Mouse (Mus musculus): ENCODE measurements at regions not wholly inside any gene's neighbourhood (a gene's known extent, or its start where the extent isn't known, plus 50 kb on each side); places are given as distances from the start of the nearest gene placed in this dataset.

- DNase-seq (ENCODE audit: low spot score) (no peak), ATAC-seq (ENCODE audit: low FRiP score) (no peak)
- WGBS = 72% methylated on average over 4 of the region's 4 CpGs
- Histone ChIP-seq H3K9me3 (ENCODE audit: control insufficient read depth, low read length) (no peaks in the 10 kb centered on the region), H3K27me3 (ENCODE audit: control insufficient read depth, insufficient read depth, low read length) (no peaks in the 10 kb centered on the region), H3K36me3 (ENCODE audit: control insufficient read depth, insufficient read depth, low read length) (no peaks in the 10 kb centered on the region), H3K4me1 (replicated peaks; ENCODE audit: control insufficient read depth, insufficient read depth, low read length) (no peaks in the 10 kb centered on the region), H3K4me2 (replicated peaks; ENCODE audit: low read depth, low read length) (no peak overlapping the region), H3K27ac (ENCODE audit: low read depth, low read length) (no peak overlapping the region), H3K9ac (ENCODE audit: low read depth, low read length) (no peak overlapping the region), H3K4me3 (ENCODE audit: low read depth, low read length) (no peak overlapping the region)
These were observed 211.4 kb upstream of the 4930412O13Rik start for GRCm38 (mm10) chr2:9669621-9670020.

- H3K36me3 ChIP-seq (ENCODE audit: control insufficient read depth, insufficient read depth, low read length) = no peaks in the 10 kb centered on the region
- DNase-seq (ENCODE audit: low spot score) (no peak), ATAC-seq (ENCODE audit: low FRiP score) (no peak)
- no peak overlapping the region for H3K4me2 ChIP-seq (replicated peaks; ENCODE audit: low read depth, low read length)
- no peaks in the 10 kb centered on the region for H3K4me1 ChIP-seq (replicated peaks; ENCODE audit: control insufficient read depth, insufficient read depth, low read length)
- H3K4me3 ChIP-seq (ENCODE audit: low read depth, low read length) = no peak overlapping the region
- H3K27me3 ChIP-seq (ENCODE audit: control insufficient read depth, insufficient read depth, low read length) = no peaks in the 10 kb centered on the region
- WGBS = 72% methylated on average over 7 of the region's 7 CpGs
- H3K9ac ChIP-seq (ENCODE audit: low read depth, low read length) = no peak overlapping the region
- H3K27ac ChIP-seq (ENCODE audit: low read depth, low read length) = no peak overlapping the region
- H3K9me3 ChIP-seq (ENCODE audit: control insufficient read depth, low read length) = no peaks in the 10 kb centered on the region
These were observed 199.3 kb upstream of the 4930412O13Rik start for GRCm38 (mm10) chr2:9681691-9682152.

GRCm38 (mm10) chr2:9683673-9684210 lies 197.3 kb upstream of the 4930412O13Rik start:
- no peak overlapping the region for H3K4me3 ChIP-seq (ENCODE audit: low read depth, low read length)
- H3K36me3 ChIP-seq (ENCODE audit: control insufficient read depth, insufficient read depth, low read length) = no peaks in the 10 kb centered on the region
- H3K4me1 ChIP-seq (replicated peaks; ENCODE audit: control insufficient read depth, insufficient read depth, low read length) = no peaks in the 10 kb centered on the region
- H3K4me2 ChIP-seq (replicated peaks; ENCODE audit: low read depth, low read length) = no peak overlapping the region
- H3K27me3 ChIP-seq (ENCODE audit: control insufficient read depth, insufficient read depth, low read length) = no peaks in the 10 kb centered on the region
- no peaks in the 10 kb centered on the region for H3K9me3 ChIP-seq (ENCODE audit: control insufficient read depth, low read length)
- DNase-seq (ENCODE audit: low spot score) = no peak
- no peak overlapping the region for H3K9ac ChIP-seq (ENCODE audit: low read depth, low read length)
- 90% methylated on average over 2 of the region's 2 CpGs for WGBS
- ATAC-seq (ENCODE audit: low FRiP score) = no peak
- H3K27ac ChIP-seq (ENCODE audit: low read depth, low read length) = no peak overlapping the region

- Histone ChIP-seq H3K4me3 (ENCODE audit: low read depth, low read length) (no peak overlapping the region), H3K27me3 (ENCODE audit: control insufficient read depth, insufficient read depth, low read length) (no peaks in the 10 kb centered on the region), H3K27ac (ENCODE audit: low read depth, low read length) (no peak overlapping the region), H3K4me2 (replicated peaks; ENCODE audit: low read depth, low read length) (no peak overlapping the region), H3K4me1 (replicated peaks; ENCODE audit: control insufficient read depth, insufficient read depth, low read length) (no peaks in the 10 kb centered on the region), H3K9me3 (ENCODE audit: control insufficient read depth, low read length) (no peaks in the 10 kb centered on the region), H3K9ac (ENCODE audit: low read depth, low read length) (no peak overlapping the region), H3K36me3 (ENCODE audit: control insufficient read depth, insufficient read depth, low read length) (no peaks in the 10 kb centered on the region)
- ATAC-seq (ENCODE audit: low FRiP score) (no peak), DNase-seq (ENCODE audit: low spot score) (no peak)
- whole genome bisulfite sequencing = 88% methylated on average over 7 of the region's 7 CpGs
These were observed 192.9 kb upstream of the 4930412O13Rik start for GRCm38 (mm10) chr2:9688176-9688575.

GRCm38 (mm10) chr2:9689518-9689917 lies 191.5 kb upstream of the 4930412O13Rik start:
- Histone ChIP-seq H3K4me1 (replicated peaks; ENCODE audit: control insufficient read depth, insufficient read depth, low read length) (no peaks in the 10 kb centered on the region), H3K9ac (ENCODE audit: low read depth, low read length) (no peak overlapping the region), H3K36me3 (ENCODE audit: control insufficient read depth, insufficient read depth, low read length) (no peaks in the 10 kb centered on the region), H3K4me2 (replicated peaks; ENCODE audit: low read depth, low read length) (no peak overlapping the region), H3K27me3 (ENCODE audit: control insufficient read depth, insufficient read depth, low read length) (no peaks in the 10 kb centered on the region), H3K9me3 (ENCODE audit: control insufficient read depth, low read length) (no peaks in the 10 kb centered on the region), H3K4me3 (ENCODE audit: low read depth, low read length) (no peak overlapping the region), H3K27ac (ENCODE audit: low read depth, low read length) (no peak overlapping the region)
- WGBS = 86% methylated on average over 5 of the region's 5 CpGs
- no peak for ATAC-seq (ENCODE audit: low FRiP score)
- no peak for DNase-seq (ENCODE audit: low spot score)

- Histone ChIP-seq H3K27ac (ENCODE audit: low read depth, low read length) (no peak overlapping the region), H3K4me2 (replicated peaks; ENCODE audit: low read depth, low read length) (no peak overlapping the region), H3K4me3 (ENCODE audit: low read depth, low read length) (no peak overlapping the region), H3K27me3 (ENCODE audit: control insufficient read depth, insufficient read depth, low read length) (no peaks in the 10 kb centered on the region), H3K4me1 (replicated peaks; ENCODE audit: control insufficient read depth, insufficient read depth, low read length) (no peaks in the 10 kb centered on the region), H3K9me3 (ENCODE audit: control insufficient read depth, low read length) (no peaks in the 10 kb centered on the region), H3K9ac (ENCODE audit: low read depth, low read length) (no peak overlapping the region), H3K36me3 (ENCODE audit: control insufficient read depth, insufficient read depth, low read length) (no peaks in the 10 kb centered on the region)
- ATAC-seq (ENCODE audit: low FRiP score) (no peak), DNase-seq (ENCODE audit: low spot score) (no peak)
- 70% methylated on average over 5 of the region's 5 CpGs for WGBS
These were observed 189.5 kb upstream of the 4930412O13Rik start for GRCm38 (mm10) chr2:9691506-9691905.

GRCm38 (mm10) chr2:9691906-9692305 lies 189.1 kb upstream of the 4930412O13Rik start:
- no peaks in the 10 kb centered on the region for H3K4me1 ChIP-seq (replicated peaks; ENCODE audit: control insufficient read depth, insufficient read depth, low read length)
- no peak for DNase-seq (ENCODE audit: low spot score)
- no peak overlapping the region for H3K9ac ChIP-seq (ENCODE audit: low read depth, low read length)
- no peak overlapping the region for H3K4me3 ChIP-seq (ENCODE audit: low read depth, low read length)
- no peak overlapping the region for H3K4me2 ChIP-seq (replicated peaks; ENCODE audit: low read depth, low read length)
- no peaks in the 10 kb centered on the region for H3K27me3 ChIP-seq (ENCODE audit: control insufficient read depth, insufficient read depth, low read length)
- H3K9me3 ChIP-seq (ENCODE audit: control insufficient read depth, low read length) = no peaks in the 10 kb centered on the region
- no peak overlapping the region for H3K27ac ChIP-seq (ENCODE audit: low read depth, low read length)
- 86% methylated on average over 8 of the region's 8 CpGs for WGBS
- H3K36me3 ChIP-seq (ENCODE audit: control insufficient read depth, insufficient read depth, low read length) = no peaks in the 10 kb centered on the region
- ATAC-seq (ENCODE audit: low FRiP score) = no peak

- Histone ChIP-seq H3K9me3 (ENCODE audit: control insufficient read depth, low read length) (no peaks in the 10 kb centered on the region), H3K36me3 (ENCODE audit: control insufficient read depth, insufficient read depth, low read length) (no peaks in the 10 kb centered on the region), H3K4me1 (replicated peaks; ENCODE audit: control insufficient read depth, insufficient read depth, low read length) (no peaks in the 10 kb centered on the region), H3K4me2 (replicated peaks; ENCODE audit: low read depth, low read length) (no peak overlapping the region), H3K9ac (ENCODE audit: low read depth, low read length) (no peak overlapping the region), H3K27me3 (ENCODE audit: control insufficient read depth, insufficient read depth, low read length) (no peaks in the 10 kb centered on the region), H3K4me3 (ENCODE audit: low read depth, low read length) (no peak overlapping the region), H3K27ac (ENCODE audit: low read depth, low read length) (no peak overlapping the region)
- ATAC-seq (ENCODE audit: low FRiP score) (no peak), DNase-seq (ENCODE audit: low spot score) (no peak)
- WGBS = 80% methylated on average over 9 of the region's 9 CpGs
These were observed 187.7 kb upstream of the 4930412O13Rik start for GRCm38 (mm10) chr2:9693351-9693750.

- no peaks in the 10 kb centered on the region for H3K36me3 ChIP-seq (ENCODE audit: control insufficient read depth, insufficient read depth, low read length)
- no peak for ATAC-seq (ENCODE audit: low FRiP score)
- H3K27me3 ChIP-seq (ENCODE audit: control insufficient read depth, insufficient read depth, low read length) = no peaks in the 10 kb centered on the region
- H3K4me3 ChIP-seq (ENCODE audit: low read depth, low read length) = no peak overlapping the region
- H3K9me3 ChIP-seq (ENCODE audit: control insufficient read depth, low read length) = no peaks in the 10 kb centered on the region
- no peak overlapping the region for H3K9ac ChIP-seq (ENCODE audit: low read depth, low read length)
- 91% methylated on average over 8 of the region's 8 CpGs for WGBS
- H3K4me2 ChIP-seq (replicated peaks; ENCODE audit: low read depth, low read length) = no peak overlapping the region
- DNase-seq (ENCODE audit: low spot score) = no peak
- no peaks in the 10 kb centered on the region for H3K4me1 ChIP-seq (replicated peaks; ENCODE audit: control insufficient read depth, insufficient read depth, low read length)
- no peak overlapping the region for H3K27ac ChIP-seq (ENCODE audit: low read depth, low read length)
These were observed 186.9 kb upstream of the 4930412O13Rik start for GRCm38 (mm10) chr2:9694178-9694577.
